Mouse (Mus musculus): ENCODE measurements around the gene Rnf135.

- TF ChIP-seq CTCF (IDR thresholded peaks at IDR 0.05; ENCODE audit: borderline replicate concordance, insufficient read depth, low read depth, low read length) (no peak), POLR2A (IDR thresholded peaks at IDR 0.05; ENCODE audit: borderline replicate concordance, insufficient read depth, low read length) (no peak)
Observed at GRCm38 (mm10) chr11:80135954-80136683, 47.5 kb upstream of the Rnf135 start.
